Mouse (Mus musculus): ENCODE data around the gene Sbsn. TPM values are rescaled to one million over a fixed set of nuclear protein-coding genes. Genes with fewer than 3 reads are reported as not detected.
"Not testable (repeated sequence)": the region's sequence is repeated elsewhere in the genome, so short reads cannot be mapped to it uniquely, and the experiment has no call there.

Gene Sbsn
- polyA plus RNA-seq, 1 experiment: 0.23 TPM

- no peaks in the 10 kb centered on the region for H3K36me3 ChIP-seq (ENCODE audit: control insufficient read depth, insufficient read depth, low read length)
- TF ChIP-seq CTCF (IDR thresholded peaks at IDR 0.05; ENCODE audit: extremely low read depth, insufficient read length, insufficient replicate concordance, low read depth, low read length) (no peak), POLR2A (IDR thresholded peaks at IDR 0.05; ENCODE audit: low read depth, low read length) (no peak)
- no peak overlapping the region for H3K4me3 ChIP-seq (ENCODE audit: low read depth, low read length)
- no peaks in the 10 kb centered on the region for H3K27me3 ChIP-seq (ENCODE audit: control insufficient read depth, insufficient read depth, low read length)
- 91% methylated on average over 7 of the region's 7 CpGs for WGBS
- H3K4me1 ChIP-seq (ENCODE audit: control insufficient read depth, insufficient read depth, insufficient read length, low read length): peaks cover 18% of the 10 kb centered on the region
- H3K27ac ChIP-seq (ENCODE audit: insufficient read depth, low read depth, low read length): no peak overlapping the region
These were observed 30.0 kb upstream of the Sbsn start for GRCm38 (mm10) chr7:30721286-30721685.

- TF ChIP-seq POLR2A (IDR thresholded peaks at IDR 0.05; ENCODE audit: low read depth, low read length) (no peak), CTCF (IDR thresholded peaks at IDR 0.05; ENCODE audit: extremely low read depth, insufficient read length, insufficient replicate concordance, low read depth, low read length) (no peak)
- no peaks in the 10 kb centered on the region for H3K27me3 ChIP-seq (ENCODE audit: control insufficient read depth, insufficient read depth, low read length)
- no peak overlapping the region for H3K4me3 ChIP-seq (ENCODE audit: low read depth, low read length)
- H3K36me3 ChIP-seq (ENCODE audit: control insufficient read depth, insufficient read depth, low read length): no peaks in the 10 kb centered on the region; the same call in 1 of the 2 replicates
- peaks cover 12% of the 10 kb centered on the region for H3K4me1 ChIP-seq (ENCODE audit: control insufficient read depth, insufficient read depth, insufficient read length, low read length)
- no peak overlapping the region for H3K27ac ChIP-seq (ENCODE audit: insufficient read depth, low read depth, low read length)
- WGBS: 57% methylated on average over 6 of the region's 6 CpGs
These were observed 27.9 kb upstream of the Sbsn start for GRCm38 (mm10) chr7:30723274-30723953.

DNA sequence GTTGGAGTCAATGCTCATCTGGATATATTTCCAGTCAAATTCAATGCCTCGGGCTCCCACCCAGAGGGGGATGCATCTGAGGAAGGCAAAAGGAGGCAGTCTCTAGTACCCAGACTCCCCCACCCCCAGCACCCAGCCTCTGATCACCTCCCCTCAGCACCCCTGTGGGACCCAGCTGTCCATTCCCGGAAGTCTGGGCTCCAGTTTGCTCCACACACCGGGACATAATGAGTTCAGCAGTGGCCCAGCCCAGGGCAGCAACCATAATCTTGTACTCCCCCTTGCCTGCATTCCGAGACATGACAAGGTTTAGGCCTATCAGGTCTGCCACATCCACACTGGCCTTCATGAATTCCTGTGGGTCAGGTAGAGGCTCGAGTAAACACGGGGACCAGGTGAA is 23.1 kb upstream of the Sbsn start:
- Histone ChIP-seq H3K36me3 (ENCODE audit: control insufficient read depth, insufficient read depth, low read length) (no peaks in the 10 kb centered on the region; the same call in 1 of the 2 replicates), H3K4me1 (ENCODE audit: control insufficient read depth, insufficient read depth, insufficient read length, low read length) (peaks cover 17% of the 10 kb centered on the region), H3K4me3 (ENCODE audit: low read depth, low read length) (peak overlapping the region; percentile 33), H3K27ac (ENCODE audit: insufficient read depth, low read depth, low read length) (no peak overlapping the region), H3K27me3 (ENCODE audit: control insufficient read depth, insufficient read depth, low read length) (no peaks in the 10 kb centered on the region)
- 35% methylated on average over 6 of the region's 6 CpGs for WGBS
- no peak for TF ChIP-seq POLR2A (IDR thresholded peaks at IDR 0.05; ENCODE audit: low read depth, low read length)
- TF ChIP-seq CTCF (IDR thresholded peaks at IDR 0.05; ENCODE audit: extremely low read depth, insufficient read length, insufficient replicate concordance, low read depth, low read length): no peak

DNA sequence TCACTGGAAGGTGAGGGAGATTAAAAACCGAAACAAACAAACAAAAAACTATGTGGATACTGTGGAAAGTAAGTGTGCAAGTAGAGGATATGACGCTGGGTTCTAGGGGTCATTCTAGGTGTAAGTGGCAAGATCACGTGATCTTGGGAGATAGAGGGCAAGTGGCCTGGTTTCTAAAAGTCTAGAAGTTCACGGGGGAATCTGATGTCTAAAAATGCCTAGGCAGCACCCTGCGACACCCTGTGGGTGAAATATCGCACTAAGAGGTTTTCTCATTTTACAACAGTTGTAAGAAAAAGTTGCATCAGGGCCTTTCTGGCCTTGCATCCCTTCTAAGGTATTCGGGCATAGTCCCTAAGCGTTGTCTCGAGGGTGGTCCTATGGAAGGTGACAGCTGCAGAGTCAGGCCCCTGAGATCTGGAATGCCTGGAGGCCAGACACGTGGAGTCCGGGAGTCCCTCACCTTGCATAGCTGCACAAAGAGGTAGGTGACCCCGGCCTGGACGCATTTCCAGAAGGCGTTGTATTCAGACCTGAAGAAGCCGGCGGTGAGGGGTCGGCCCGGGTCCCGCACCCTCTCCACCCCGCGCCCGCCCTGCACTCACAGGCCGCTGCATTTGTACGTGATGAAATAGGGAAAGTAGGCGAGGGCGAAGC is 22.4 kb upstream of the Sbsn start:
- peak overlapping the region; percentile 26; the same call in 1 of the 2 replicates for H3K27ac ChIP-seq (ENCODE audit: insufficient read depth, low read depth, low read length)
- WGBS: 2% methylated on average over 26 of the region's 26 CpGs
- peaks cover 17% of the 10 kb centered on the region for H3K4me1 ChIP-seq (ENCODE audit: control insufficient read depth, insufficient read depth, insufficient read length, low read length)
- H3K36me3 ChIP-seq (ENCODE audit: control insufficient read depth, insufficient read depth, low read length): no peaks in the 10 kb centered on the region; the same call in 1 of the 2 replicates
- H3K27me3 ChIP-seq (ENCODE audit: control insufficient read depth, insufficient read depth, low read length): no peaks in the 10 kb centered on the region
- TF ChIP-seq CTCF (IDR thresholded peaks at IDR 0.05; ENCODE audit: extremely low read depth, insufficient read length, insufficient replicate concordance, low read depth, low read length) (peak; percentile 7; the same call in 1 of the 2 replicates), POLR2A (IDR thresholded peaks at IDR 0.05; ENCODE audit: low read depth, low read length) (no peak)
- peak overlapping the region; percentile 86 for H3K4me3 ChIP-seq (ENCODE audit: low read depth, low read length)

GRCm38 (mm10) chr7:30729396-30730063 is 21.7 kb upstream of the Sbsn start, which contains the start of gene Tmem147:
Gene Tmem147 (minus strand): TSS chr7:30729540.
- no peaks in the 10 kb centered on the region; the same call in 1 of the 2 replicates for H3K36me3 ChIP-seq (ENCODE audit: control insufficient read depth, insufficient read depth, low read length)
- H3K4me3 ChIP-seq (ENCODE audit: low read depth, low read length): peak within 1 kb of the TSS; percentile 86
- peaks cover 17% of the 10 kb centered on the region; the same call in 1 of the 2 replicates for H3K4me1 ChIP-seq (ENCODE audit: control insufficient read depth, insufficient read depth, insufficient read length, low read length)
- under 1% methylated on average over 60 of the region's 60 CpGs for WGBS
- H3K27me3 ChIP-seq (ENCODE audit: control insufficient read depth, insufficient read depth, low read length): no peaks in the 10 kb centered on the region
- TF ChIP-seq POLR2A (IDR thresholded peaks at IDR 0.05; ENCODE audit: low read depth, low read length) (peak; percentile 35; the same call in 1 of the 2 replicates), CTCF (IDR thresholded peaks at IDR 0.05; ENCODE audit: extremely low read depth, insufficient read length, insufficient replicate concordance, low read depth, low read length) (peak; percentile 27; the same call in 1 of the 2 replicates)
- H3K27ac ChIP-seq (ENCODE audit: insufficient read depth, low read depth, low read length): peak within 1 kb of the TSS; percentile 80

GRCm38 (mm10) chr7:30730064-30730722 is 21.1 kb upstream of the Sbsn start:
- not testable (repeated sequence) for H3K27me3 ChIP-seq (ENCODE audit: control insufficient read depth, insufficient read depth, low read length); H3K36me3 ChIP-seq (ENCODE audit: control insufficient read depth, insufficient read depth, low read length)
- Histone ChIP-seq H3K27ac (ENCODE audit: insufficient read depth, low read depth, low read length) (peak overlapping the region; percentile 80), H3K4me3 (ENCODE audit: low read depth, low read length) (peak overlapping the region; percentile 86), H3K4me1 (ENCODE audit: control insufficient read depth, insufficient read depth, insufficient read length, low read length) (peaks cover 16% of the 10 kb centered on the region; the same call in 1 of the 2 replicates)
- WGBS: 14% methylated on average over 15 of the region's 22 CpGs

All from small intestine, adult 2 months (tissue).